Mouse (Mus musculus): ENCODE measurements around the gene Plcl2.

Plcl2 gene

GRCm38 (mm10) chr17:50509251-50510104, at the start of gene Plcl2:
Gene Plcl2 (plus strand): TSS chr17:50509403.
- DNase-seq (ENCODE audit: low read depth, low spot score), result peak; percentile 32

GRCm38 (mm10) chr17:50460301-50460700, 48.9 kb upstream of the Plcl2 start:
- no peak for DNase-seq (ENCODE audit: low read depth, low spot score)

GRCm38 (mm10) chr17:50467438-50467837, 41.8 kb upstream of the Plcl2 start:
- no peak for DNase-seq (ENCODE audit: low read depth, low spot score)

GRCm38 (mm10) chr17:50469126-50469525, 40.1 kb upstream of the Plcl2 start:
- no peak for DNase-seq (ENCODE audit: low read depth, low spot score)

GRCm38 (mm10) chr17:50469543-50470431, 39.4 kb upstream of the Plcl2 start:
- no peak for DNase-seq (ENCODE audit: low read depth, low spot score)

GRCm38 (mm10) chr17:50470432-50471078, 38.6 kb upstream of the Plcl2 start:
- peak; percentile 9 for DNase-seq (ENCODE audit: low read depth, low spot score)

GRCm38 (mm10) chr17:50471230-50471629, 38.0 kb upstream of the Plcl2 start:
- DNase-seq (ENCODE audit: low read depth, low spot score), result no peak

- DNase-seq (ENCODE audit: low read depth, low spot score), result no peak
Measured at GRCm38 (mm10) chr17:50477277-50477676, 31.9 kb upstream of the Plcl2 start.

GRCm38 (mm10) chr17:50480867-50481266, 28.3 kb upstream of the Plcl2 start:
- no peak for DNase-seq (ENCODE audit: low read depth, low spot score)

- no peak for DNase-seq (ENCODE audit: low read depth, low spot score)
Measured at GRCm38 (mm10) chr17:50483700-50484099, 25.5 kb upstream of the Plcl2 start.

- DNase-seq (ENCODE audit: low read depth, low spot score), result no peak
Measured at GRCm38 (mm10) chr17:50484981-50485380, 24.2 kb upstream of the Plcl2 start.

GRCm38 (mm10) chr17:50487058-50487618, 22.1 kb upstream of the Plcl2 start:
- DNase-seq (ENCODE audit: low read depth, low spot score), result no peak

GRCm38 (mm10) chr17:50487670-50488069, 21.5 kb upstream of the Plcl2 start:
- DNase-seq (ENCODE audit: low read depth, low spot score), result no peak

GRCm38 (mm10) chr17:50488406-50488805, 20.8 kb upstream of the Plcl2 start:
- DNase-seq (ENCODE audit: low read depth, low spot score), result no peak

GRCm38 (mm10) chr17:50488895-50489294, 20.3 kb upstream of the Plcl2 start:
- no peak for DNase-seq (ENCODE audit: low read depth, low spot score)

- no peak for DNase-seq (ENCODE audit: low read depth, low spot score)
Measured at GRCm38 (mm10) chr17:50490644-50491430, 18.4 kb upstream of the Plcl2 start.

GRCm38 (mm10) chr17:50491496-50491895, 17.7 kb upstream of the Plcl2 start:
- DNase-seq (ENCODE audit: low read depth, low spot score), result no peak

- no peak for DNase-seq (ENCODE audit: low read depth, low spot score)
Measured at GRCm38 (mm10) chr17:50495216-50495889, 13.8 kb upstream of the Plcl2 start.

GRCm38 (mm10) chr17:50498062-50498697, 11.0 kb upstream of the Plcl2 start:
- no peak for DNase-seq (ENCODE audit: low read depth, low spot score)
